Mouse (Mus musculus) kidney, postnatal 4 days (tissue): ENCODE results near the gene Ndufc1.
"Not testable (repeated sequence)": the region's sequence is repeated elsewhere in the genome, so short reads cannot be mapped to it uniquely, and the experiment has no call there.

Experiments used
- DNase-seq, 2 experiments: peaks; one replicate each; pipeline ENCODE4 v3.0.0; 2021; ENCODE audit warnings: mixed read lengths in 2 of 2

The Ndufc1 gene

DNA sequence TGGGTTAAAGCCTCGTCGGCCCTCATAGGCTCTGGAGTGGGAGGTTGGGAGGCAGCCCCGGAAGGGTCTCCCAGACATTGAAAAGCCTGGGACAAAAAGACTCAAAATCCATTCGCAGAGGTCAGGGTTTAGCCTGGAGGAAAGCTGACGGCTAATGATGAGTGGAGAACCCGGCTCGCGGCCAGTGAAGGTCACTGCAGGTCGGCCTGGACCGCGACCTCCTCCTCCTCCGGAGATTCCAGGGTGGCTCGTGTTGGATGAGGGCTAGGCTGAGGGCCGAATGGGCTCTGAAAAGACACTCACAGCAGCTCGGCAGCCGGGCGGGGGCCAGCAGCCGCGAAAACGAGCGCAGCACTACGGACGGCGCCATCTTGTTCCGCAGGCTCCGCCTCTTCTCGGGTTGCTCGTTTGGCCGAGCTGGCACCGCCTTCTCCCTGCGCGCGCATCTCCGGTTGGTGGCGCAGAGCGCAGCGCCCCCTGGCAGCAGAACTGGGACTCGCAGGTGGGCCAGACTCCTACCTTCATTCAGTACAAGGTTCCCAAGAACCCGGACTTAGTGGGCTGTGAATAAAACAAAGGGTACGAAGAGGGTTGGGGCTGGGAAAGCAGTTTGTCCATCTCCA is at the start of gene Ndufc1:
TSS of gene Ndufc1 (minus strand) at position 428 of the 623 bp plus-strand sequence.
- DNase-seq = peak; percentile 99 to 100

GRCm38 (mm10) chr3:51434871-51435595 is 26.2 kb upstream of the Ndufc1 start:
- no peak for DNase-seq

DNA sequence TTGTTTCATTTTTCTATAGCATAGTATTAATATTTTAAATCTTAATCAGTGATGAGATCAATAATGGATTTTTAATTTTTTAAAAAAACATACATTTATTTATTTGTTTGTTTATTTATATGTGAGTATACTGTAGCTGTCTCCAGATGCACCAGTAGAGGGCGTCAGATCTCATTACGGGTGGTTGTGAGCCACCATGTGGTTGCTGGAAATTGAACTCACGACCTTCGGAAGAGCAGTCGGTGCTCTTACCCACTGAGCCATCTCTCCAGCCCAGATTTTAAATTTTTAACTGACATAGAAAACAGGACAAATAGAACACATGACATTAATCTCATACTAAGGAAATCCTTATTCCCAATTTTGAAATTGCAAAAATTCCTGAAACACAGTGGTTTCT is 25.6 kb upstream of the Ndufc1 start:
- DNase-seq = not testable (repeated sequence)

- no peak for DNase-seq
These were observed 16.6 kb upstream of the Ndufc1 start for GRCm38 (mm10) chr3:51425394-51425793.

GRCm38 (mm10) chr3:51421921-51422320 is 13.1 kb upstream of the Ndufc1 start:
- DNase-seq = no peak

GRCm38 (mm10) chr3:51417966-51418365 is 9.2 kb upstream of the Ndufc1 start:
- no peak for DNase-seq

DNA sequence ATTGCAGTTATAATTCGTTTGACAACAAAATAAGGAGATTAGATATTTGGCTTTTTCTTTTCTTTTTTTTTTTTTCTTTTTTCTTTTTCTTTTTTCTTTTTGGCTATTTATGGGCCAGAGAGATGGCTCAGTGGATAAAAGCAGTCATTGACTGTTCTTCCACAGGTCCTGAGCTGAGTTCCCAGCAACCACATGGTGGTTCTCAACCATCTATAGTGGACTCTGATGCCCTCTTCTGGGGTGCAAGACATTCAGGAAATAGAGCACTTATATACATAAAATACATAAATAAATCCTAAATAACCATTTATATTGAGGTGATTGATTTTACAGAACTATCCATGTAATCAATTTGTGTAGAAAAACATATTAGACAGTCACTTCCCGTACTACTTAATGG is 8.7 kb upstream of the Ndufc1 start:
- no peak for DNase-seq

DNA sequence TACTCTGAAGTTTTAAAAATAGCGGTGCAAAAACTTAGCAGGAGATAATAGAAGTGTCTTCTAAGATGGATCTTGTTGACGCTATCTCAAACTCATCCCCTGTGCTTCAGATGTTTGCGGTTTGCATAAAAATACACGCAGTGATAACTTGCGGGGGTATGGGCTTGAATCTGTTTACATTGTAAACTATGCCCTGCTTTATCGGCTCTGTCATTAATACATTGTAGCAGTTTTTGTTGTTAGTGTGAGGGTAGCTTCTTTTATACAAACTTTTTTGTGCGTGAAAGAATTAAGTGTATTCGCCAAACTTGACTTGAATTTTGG is 8.3 kb upstream of the Ndufc1 start:
- DNase-seq = no peak

GRCm38 (mm10) chr3:51416364-51417134 is 7.8 kb upstream of the Ndufc1 start:
- DNase-seq = peak; percentile 71 to 78

GRCm38 (mm10) chr3:51416073-51416363 is 7.2 kb upstream of the Ndufc1 start:
- DNase-seq = no peak

GRCm38 (mm10) chr3:51415098-51416072 is 6.6 kb upstream of the Ndufc1 start, which contains the start of gene Naa15:
Gene Naa15, plus strand, starts transcription at chr3:51415148.
- peak; percentile 95 to 97 for DNase-seq

GRCm38 (mm10) chr3:51413276-51413675 is 4.5 kb upstream of the Ndufc1 start:
- no peak for DNase-seq

GRCm38 (mm10) chr3:51412457-51412856 is 3.7 kb upstream of the Ndufc1 start:
- no peak for DNase-seq

- DNase-seq = no peak
These were observed 773 bp downstream of the Ndufc1 start for GRCm38 (mm10) chr3:51407870-51408560.

DNA sequence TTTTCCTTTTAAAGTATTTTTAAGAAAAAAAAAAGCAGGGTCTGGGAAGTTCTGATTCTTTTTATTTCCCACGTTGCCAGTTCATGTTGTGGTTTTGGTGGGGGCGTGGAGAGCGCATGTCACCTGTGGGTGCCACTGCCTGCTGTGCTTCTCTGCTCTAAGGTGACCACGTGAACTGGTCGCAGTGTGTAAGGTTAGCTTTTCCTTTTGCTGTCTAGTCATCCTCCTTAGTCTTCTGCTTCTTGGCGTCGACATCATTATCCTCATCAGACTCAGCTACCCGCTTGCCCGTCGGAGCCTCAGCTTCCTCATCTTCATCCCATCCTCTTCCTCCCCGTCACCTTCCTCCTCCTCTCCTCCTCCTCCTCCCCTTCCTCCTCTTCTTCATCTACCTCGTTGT is 6.2 kb downstream of the Ndufc1 start:
- DNase-seq = no peak

GRCm38 (mm10) chr3:51402054-51402453 is 6.7 kb downstream of the Ndufc1 start:
- not testable (repeated sequence) for DNase-seq

DNA sequence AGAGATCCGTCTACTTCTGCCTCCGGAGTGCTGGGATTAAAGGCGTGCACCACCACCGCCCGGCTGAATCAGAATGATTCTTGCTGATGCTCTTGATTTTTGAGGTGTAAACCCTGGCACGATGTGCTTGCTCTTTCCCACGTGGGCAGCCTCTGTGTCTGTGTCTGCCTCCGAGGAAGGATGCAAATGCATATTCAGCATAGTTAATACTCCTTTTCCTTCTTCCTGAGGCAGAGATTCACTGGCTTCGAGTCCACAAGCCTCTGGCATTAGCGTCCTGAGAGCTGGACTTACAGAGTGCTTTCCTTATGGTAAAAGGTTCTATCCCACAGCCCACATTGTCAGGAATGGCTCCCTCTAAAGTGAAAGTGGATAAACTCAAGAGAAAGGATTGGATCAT is 8.1 kb downstream of the Ndufc1 start:
- DNase-seq = no peak

DNA sequence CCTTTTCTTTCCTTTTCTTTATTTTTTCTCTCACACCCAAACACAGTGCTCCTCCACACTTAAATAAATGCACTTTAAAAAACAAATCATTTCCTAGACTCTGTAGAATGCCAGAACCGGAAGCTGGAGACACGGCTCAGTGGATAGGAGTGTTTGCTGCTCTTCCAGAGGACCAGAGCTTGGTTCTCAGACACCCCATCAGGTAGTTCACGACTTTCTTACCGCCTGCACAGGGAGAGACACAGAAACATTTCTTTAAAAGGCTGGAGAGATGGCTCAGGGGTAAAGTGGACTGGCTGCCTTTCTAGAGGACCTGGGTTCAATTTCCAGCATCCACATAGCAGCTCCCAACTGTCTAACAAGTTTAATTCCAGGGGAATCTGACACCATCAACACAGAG is 9.3 kb downstream of the Ndufc1 start:
- no peak for DNase-seq

DNA sequence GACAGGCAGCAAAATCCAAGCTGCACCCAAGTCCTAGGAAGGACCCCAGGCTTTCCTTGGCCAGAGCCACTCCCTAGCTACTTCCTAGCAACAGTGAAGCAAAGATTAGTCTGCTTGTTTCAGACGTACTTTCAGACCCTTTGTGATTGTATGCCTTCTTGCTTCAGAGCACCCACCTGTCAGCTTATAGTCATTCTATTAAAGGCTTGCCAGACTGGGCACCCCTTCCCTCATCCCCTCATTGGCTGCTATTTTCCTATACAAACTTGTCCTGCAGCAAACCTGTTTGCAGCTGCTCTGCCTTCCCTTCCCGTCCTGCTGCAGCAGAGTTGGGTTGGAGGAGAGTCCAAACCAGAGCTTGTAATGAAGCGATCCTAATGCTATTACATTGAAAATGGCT is 10.1 kb downstream of the Ndufc1 start:
- no peak for DNase-seq

DNA sequence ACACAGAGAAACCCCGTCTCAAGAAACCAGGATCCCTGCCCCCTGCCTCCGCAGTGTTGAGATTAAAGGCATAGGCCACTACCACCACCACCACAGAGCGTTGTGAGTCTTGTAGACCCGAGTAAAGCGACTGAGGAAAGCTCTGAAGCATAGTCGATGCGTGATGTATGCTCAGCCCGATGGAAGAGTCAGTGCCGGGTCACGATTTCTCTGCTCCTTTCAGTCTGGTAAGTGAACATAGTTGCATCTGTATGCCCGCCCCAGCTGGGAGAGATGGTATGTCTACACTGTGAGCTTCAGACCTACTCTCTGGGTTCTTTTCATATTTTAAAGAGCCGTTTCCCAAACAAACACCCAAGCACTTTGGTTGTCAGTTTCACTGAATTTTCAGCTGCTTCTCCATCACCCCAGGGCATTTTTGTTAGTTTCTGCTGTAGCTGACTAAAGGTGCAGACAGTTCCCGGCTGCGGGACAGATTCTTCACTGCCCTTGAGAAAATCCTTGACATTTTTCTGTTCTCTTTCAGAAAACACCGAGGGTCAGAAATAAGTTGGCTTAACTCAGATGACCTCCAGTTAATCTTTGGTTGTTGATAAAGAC is 11.0 kb downstream of the Ndufc1 start:
- DNase-seq = no peak

- peak; percentile 83 to 86 for DNase-seq
These were observed 12.3 kb downstream of the Ndufc1 start, which contains the start of gene Mgarp for GRCm38 (mm10) chr3:51396219-51397068. Gene Mgarp, minus strand, starts transcription at chr3:51396738.
